Mouse (Mus musculus): ENCODE results near the gene B3gnt8.

- TF ChIP-seq CTCF (IDR thresholded peaks at IDR 0.05; ENCODE audit: extremely low read depth, insufficient read depth, insufficient read length, insufficient replicate concordance), result no peak
- no peak for TF ChIP-seq POLR2A (IDR thresholded peaks at IDR 0.05; ENCODE audit: low read depth, low read length)
These were observed 1.8 kb downstream of the B3gnt8 start for GRCm38 (mm10) chr7:25628323-25628620.
